Mouse (Mus musculus): ENCODE measurements at regions not wholly inside any gene's neighbourhood (a gene's known extent, or its start where the extent isn't known, plus 50 kb on each side); places are given as distances from the start of the nearest gene placed in this dataset.

DNA sequence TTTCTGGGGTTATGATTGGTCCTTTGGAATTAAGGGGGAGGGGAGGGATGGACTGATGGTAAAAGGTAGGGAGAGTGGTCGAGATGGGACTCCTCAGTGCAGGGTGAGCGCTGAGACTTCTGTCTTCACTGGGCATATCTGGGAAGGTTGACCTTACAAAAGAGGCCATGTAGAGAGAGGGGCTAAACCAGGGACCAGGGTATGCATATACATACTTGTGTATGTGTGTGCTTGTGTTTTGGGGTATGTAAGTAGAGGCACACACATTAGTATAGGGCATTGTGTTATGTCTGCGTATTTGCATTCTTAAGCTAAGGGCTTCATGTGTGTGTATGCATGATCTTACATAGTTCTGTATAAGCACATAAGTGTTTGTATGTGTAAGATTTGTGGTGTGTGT is 105.2 kb downstream of the Tmem38b start:
- TF ChIP-seq CTCF (IDR thresholded peaks at IDR 0.05; ENCODE audit: low read depth) (no peak), EP300 (optimal IDR thresholded peaks at IDR 0.05) (no peak)

Measured in stomach, postnatal 0 days (tissue).